Mouse (Mus musculus): ENCODE measurements around the gene Capns2. TPM values are rescaled to one million over a fixed set of nuclear protein-coding genes. Genes with fewer than 3 reads are reported as not detected.

Gene Capns2
- polyA plus RNA-seq, 3 experiments from 2014 or later = not detected

DNA sequence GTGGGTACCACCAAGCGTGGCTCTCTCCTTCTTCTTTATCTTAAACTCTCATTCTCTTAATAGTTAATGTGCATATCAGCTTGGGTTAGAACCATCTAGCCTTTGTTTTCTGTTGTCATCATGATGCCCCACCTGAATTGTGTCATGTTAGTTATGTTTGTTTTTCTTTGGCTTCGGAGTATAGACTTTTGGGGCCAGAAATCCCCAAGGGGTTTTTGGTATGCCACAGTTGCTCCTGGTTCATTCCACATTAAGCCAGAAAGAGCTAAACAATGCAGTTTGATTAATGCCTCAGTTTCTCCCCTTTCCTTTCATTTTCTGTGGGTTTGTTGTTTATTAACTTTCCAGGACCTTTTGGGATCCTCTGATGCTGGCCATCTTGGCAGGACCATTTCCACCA, 7.2 kb downstream of the Capns2 start:
- no peak for ATAC-seq

DNA sequence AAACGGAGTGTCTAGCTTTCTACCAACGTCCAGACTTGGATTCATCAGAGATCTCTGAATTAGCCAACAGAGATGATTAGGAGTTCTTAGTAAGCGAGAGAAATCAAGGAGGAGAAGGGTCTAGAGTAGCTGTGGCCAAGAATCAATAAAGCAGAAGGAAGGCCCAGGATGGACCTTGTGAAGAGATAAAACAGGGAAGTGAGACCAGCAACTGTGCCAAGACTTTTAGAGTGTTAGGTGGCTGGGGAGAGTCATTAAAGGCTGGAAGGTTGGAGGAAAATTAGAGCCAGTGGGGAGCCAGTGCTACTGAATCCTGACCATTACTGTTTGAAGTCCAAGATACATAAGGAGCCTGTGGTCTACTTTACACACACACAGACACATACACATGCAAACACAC, 10.3 kb downstream of the Capns2 start:
- no peak for ATAC-seq

DNA sequence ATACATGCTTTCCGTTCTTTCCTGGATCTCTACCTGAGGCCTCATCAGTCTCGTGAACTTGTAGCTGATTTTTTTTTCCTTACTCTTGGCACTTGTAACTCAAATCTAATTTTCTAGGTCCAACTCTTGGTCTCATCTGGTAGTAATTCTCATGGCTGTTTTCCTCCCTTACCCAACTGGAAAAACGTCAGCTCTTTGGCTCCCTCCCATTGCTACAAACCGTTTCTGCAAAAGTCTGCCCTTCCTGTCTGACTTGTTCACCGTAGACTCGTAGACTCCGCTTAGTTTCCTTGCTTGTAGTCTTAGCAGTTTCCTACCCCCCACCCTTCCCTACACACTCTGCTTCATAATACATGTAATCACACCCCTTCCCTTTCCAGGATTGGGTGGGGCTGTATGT, 12.2 kb downstream of the Capns2 start:
- no peak for ATAC-seq

DNA sequence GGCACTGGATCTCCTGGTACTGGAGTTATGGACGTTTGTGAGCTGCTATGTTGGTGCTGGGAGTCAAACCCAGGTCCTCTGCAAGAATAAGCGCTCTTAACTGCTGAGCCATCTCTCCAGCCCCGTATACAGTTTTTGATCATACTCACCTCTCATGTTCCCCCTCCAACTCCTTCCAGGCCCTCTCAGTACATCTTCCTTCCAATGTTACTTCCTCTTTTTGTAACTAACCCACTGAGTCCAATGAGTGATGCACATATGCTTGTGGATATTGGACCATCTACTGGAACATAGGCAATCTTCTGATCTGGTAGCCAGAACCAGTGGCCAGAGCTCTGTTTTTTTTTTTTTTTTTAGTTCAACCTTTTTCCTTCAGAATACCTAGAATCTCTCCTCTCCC, 14.9 kb downstream of the Capns2 start:
- no peak for ATAC-seq

DNA sequence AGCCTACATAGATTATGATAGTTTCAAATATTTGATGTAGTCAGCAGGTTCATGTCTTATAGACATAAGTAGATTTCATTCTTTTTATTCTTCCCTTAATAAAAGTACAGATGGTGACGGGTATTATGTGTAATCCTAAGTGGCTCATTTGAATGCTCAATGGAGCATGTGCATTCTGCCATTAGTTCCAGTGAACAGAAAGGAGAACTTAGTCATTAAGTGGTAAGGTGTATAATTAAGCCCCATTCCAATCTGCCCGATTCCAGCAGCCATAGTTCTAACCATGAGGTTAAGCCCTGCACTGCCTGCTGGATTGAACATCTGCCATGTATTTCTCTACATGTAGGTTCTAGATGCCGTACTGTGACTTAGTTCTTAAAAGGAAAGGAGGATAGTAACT, 20.6 kb downstream of the Capns2 start:
- no peak for ATAC-seq

DNA sequence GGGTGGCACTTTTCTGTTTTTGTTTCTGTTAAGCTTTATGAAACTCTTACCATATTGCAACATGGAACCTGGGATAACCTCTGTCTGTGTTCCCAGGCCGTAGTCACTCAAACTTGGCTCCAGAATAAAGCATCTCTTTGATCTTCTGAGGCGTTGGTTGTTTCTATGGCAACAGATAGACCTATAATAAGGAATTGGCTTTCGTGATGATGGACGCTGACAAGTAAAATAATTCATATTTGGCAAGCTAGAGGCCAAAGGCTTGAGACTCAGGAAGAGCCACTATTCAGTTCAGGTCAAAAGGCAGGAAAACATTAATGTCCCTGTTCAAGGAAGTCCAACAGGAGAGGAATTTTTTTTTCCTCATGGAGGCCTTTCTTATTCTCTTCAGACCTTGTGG, 27.8 kb downstream of the Capns2 start:
- no peak for ATAC-seq

DNA sequence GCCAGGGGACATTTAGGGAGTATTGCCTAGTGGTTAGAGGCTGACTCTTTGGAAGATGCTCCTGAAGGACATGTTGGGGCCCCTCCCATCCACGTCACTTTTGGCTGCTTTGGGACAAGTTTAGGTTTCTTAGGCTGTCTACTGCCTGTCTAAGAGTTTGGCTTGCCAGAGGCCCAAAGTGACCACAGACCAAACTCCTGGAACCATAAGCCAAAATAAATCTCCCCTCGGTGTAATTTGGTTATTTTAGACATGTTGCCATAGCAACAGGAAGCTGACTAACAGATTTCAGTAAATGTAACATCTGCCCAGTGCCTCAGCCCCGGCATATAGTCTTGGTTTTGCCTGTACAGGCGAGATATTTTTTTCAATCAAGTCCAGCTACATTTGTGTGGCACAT, 36.8 kb downstream of the Capns2 start:
- no peak for ATAC-seq

DNA sequence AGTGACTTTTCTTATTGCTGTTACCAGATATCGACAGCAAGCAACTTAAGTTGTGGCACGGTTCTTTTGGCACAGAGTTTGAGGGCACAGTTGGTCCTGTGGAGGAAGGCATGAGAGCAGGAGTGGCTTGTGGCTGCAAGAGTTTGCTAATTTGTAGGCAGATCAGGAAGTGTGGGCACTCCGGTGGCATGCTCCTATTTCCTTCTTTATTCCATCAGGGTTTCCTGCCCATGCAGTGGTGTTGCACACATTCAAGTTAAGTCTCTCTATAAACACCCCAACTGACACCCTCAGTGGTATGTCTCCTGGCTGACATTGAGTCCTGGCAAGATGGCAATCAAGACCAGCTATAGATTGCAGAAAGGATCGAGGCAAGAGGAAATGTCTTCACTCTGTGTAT, 47.9 kb downstream of the Capns2 start:
- ATAC-seq = no peak

DNA sequence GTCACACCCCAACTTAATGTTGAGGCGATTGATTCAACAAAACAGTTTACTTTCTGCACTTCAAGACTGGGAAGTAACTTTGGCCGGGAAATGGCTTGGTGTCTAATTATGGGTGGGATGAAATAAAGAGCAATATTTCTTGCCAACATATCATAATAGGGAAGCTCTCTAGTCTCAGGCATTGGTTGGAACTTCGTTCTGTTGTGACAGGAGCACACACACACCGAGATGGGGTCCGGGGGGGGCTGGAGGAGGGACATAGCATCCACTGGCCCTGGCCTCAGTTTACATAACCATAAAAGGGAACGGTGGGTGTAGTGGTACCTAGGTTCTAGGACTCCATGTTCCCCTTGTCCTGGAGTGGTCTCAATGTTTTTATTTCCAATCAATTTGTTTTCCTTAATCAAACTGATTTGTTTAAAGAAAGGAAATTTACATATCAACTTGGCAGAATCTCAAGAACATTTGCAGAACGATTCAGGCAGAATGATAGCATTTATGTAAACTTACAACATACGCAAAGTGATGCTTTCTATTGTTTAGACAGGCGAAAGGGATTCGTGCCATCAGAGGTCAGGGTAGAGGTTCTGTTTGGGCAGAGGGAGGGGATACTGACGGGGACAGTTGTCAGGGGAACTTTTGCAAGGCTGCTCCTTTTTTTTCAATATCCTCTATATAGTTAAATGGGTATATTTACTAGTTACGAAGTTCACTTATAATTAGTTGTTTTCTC, 49.6 kb downstream of the Capns2 start:
- no peak for ATAC-seq

Other genes starting within 250 kb of the Capns2 start
- not detected for gene Irx6, start 227.1 kb upstream of the Capns2 start, polyA plus RNA-seq (2017; shearing (Covaris generic))
- not detected for gene Mmp2, start 74.1 kb upstream of the Capns2 start, polyA plus RNA-seq (2017; shearing (Covaris generic))
- under 1 TPM in 2 of 3 experiments, not detected in 1; 0.21 to 0.26 TPM for gene Lpcat2, start 46.1 kb upstream of the Capns2 start, polyA plus RNA-seq (2017; shearing (Covaris generic))
- gene Slc6a2, start 58.7 kb downstream of the Capns2 start, polyA plus RNA-seq (2017; shearing (Covaris generic)) = not detected
- gene Ces1a, start 146.8 kb downstream of the Capns2 start, polyA plus RNA-seq (2017; shearing (Covaris generic)) = not detected
- gene Ces1b, start 178.6 kb downstream of the Capns2 start, polyA plus RNA-seq (2017; shearing (Covaris generic)) = not detected
- gene Ces1c, start 229.9 kb downstream of the Capns2 start, polyA plus RNA-seq (2017; shearing (Covaris generic)) = not detected

All from inflammation-experienced regulatory T-cells, adult 6 months (primary cell).